Mouse (Mus musculus) frontal cortex, postnatal 25 days (tissue): ENCODE measurements around the gene Tmem135.

Experiments
- DNase-seq, 2 experiments: peaks; one replicate each; pipeline ENCODE4 v3.0.0; 2022; ENCODE audit warnings: low spot score in 2 of 2

The Tmem135 gene

DNA sequence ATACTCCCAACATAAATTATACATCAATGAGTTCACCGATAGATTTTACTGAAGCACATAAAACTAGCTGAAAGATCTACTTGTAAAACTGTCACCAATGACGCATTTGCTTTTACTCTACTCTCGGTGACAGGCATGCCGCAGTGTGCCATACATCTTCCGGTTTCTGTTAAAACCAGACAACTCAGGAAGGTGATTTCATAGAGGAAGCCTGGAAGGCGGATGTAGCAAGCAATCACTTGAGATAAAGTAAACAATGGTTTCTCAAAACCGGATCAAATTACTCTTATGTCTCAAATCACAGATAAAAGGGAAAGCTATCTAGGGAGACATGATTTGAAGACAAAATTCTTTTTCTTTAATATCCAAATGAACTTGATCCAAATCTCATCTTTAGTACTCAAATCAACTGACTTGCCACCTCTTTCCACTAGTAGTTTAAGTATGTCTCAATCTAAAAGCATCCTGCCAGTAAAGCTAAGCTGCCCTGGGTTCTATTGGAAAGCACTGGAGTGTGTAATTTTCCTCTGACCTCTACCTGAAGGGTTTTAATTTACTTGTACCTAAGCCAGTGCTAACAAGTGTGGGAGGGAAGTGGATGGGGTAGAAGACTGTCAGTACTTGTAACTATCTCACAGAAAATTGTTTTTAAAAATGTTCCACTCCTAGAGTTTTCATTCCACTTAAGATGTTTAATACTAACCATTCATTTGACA, 155.7 kb downstream of the Tmem135 start:
- no peak for DNase-seq

DNA sequence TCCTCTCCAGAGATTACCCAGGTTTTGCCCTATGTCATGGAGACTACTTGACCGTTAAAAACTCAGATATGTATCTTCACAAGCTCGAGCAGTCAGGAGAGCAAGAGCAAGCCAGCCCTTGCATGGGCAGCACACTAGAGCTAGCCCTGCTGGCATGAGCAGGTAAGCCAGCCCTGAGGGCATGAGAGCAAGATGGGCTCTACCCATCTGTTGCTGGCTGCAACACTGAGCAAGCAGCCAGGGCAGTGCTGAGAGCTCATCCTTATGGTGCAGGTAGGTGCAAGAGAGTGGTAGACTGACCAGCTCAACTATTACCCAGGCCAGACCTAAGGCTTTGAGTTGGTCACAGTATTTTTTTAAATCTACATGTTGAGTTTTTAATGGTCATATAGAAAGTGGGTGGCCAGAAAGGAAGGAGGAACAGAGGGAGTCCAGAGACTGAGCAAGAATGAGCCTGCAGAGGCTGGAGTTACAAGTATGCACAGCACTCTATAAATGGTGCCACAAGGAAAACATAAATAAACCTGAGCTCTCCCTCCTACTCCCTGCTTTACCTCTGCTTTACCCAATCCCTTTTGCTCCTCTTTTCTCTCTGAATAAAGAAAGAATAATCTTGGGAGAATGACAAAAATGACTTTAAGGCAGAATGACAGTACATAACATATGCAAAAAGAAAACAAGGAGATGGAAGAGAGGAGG, 156.9 kb downstream of the Tmem135 start:
- no peak for DNase-seq

- DNase-seq, result no peak
Measured at GRCm38 (mm10) chr7:89242565-89242964, 161.5 kb downstream of the Tmem135 start.

DNA sequence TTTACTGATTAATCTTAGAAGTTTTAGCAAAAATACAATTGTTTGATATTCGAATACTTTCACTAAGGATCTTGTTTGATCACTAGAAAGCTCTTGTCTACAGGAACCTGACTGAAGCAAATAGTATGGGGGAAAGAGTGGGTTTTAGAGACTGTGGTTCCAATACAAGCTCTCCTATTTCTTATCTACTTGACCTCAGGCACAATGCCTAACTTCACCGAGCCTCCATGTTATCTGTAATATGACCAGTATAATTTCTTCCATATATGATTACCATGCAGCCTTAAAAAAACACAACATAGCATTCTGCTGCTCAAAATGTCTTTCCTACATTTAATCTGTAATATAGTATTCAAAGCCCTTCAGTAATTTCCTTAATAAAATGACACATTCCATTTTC, 161.9 kb downstream of the Tmem135 start:
- no peak for DNase-seq

- DNase-seq, result no peak
Measured at GRCm38 (mm10) chr7:89239592-89239991, 164.4 kb downstream of the Tmem135 start.

- no peak for DNase-seq
Measured at GRCm38 (mm10) chr7:89236592-89236991, 167.4 kb downstream of the Tmem135 start.

DNA sequence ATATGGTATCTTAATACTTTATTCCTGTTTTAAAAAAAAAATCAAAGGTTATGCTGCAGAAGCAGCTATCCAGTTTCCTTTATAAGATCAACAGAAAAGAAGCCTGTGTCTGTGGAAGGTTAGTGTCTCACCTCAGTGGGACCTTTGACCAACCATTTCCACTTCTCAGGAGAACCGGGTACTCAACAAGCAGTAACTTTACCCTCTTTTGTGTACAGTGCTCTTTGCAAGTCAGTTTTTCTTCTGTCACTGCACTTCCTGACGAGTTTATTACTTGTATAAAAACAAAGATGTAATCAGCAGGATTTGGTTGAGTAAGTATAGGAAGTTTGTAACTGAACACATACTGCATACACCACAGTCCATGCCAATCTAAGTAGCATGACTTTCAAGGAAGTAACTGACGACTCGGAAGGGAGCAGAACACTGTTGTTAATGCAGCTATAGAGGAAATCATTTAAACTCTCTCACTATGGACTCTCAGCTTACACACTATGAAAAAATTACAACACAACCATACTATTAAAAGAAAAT, 168.0 kb downstream of the Tmem135 start:
- DNase-seq, result no peak

- DNase-seq, result no peak
Measured at GRCm38 (mm10) chr7:89232499-89233145, 171.4 kb downstream of the Tmem135 start.

DNA sequence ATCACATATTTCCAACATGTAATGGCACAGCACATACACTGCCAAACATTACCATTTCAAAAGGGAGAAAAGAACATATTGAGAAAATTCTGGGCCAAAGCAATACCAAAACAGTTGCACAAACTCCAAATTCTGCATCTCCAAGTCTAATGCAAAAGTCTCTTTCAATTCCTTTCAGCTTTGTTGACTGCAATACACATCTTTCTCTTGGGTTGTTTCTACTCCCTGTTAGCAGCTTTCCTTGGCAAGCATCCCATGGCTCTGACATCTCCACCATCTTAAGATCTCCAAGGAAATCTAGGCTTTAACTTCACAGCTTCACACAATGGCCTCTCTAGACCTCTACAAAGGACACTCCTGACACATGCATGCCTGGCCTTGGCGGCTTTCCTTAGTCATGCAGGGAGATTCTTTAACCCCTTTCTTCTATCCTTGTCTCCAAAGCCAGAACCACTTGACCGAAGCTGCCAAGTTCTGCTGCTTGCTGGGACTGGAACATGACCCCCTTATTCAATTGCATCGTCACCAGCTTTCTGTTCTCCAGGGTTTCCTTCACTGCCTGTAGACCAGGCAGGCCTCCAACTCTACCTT, 172.7 kb downstream of the Tmem135 start:
- DNase-seq, result no peak

GRCm38 (mm10) chr7:89222609-89223008, 181.4 kb downstream of the Tmem135 start:
- DNase-seq, result no peak

- DNase-seq, result no peak
Measured at GRCm38 (mm10) chr7:89216628-89217027, 187.4 kb downstream of the Tmem135 start.

DNA sequence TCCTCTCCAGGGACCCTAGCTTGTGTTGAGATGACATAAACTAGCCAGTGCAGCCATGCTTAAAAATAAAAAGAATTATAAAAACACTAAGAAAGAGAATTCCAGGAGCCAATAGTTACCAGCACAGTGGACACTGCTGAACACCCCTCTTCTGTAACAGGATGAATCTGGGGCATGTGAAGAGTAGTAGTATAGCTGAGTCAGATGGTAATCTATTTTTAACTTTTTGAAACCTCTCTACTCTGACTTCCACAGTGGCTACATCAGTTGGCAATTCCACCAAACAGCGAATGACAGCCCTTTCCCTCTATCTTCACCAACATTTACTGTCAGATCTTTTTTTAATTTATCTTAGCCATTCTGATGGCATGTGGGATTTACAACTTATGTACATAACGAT, 187.9 kb downstream of the Tmem135 start:
- DNase-seq, result no peak

DNA sequence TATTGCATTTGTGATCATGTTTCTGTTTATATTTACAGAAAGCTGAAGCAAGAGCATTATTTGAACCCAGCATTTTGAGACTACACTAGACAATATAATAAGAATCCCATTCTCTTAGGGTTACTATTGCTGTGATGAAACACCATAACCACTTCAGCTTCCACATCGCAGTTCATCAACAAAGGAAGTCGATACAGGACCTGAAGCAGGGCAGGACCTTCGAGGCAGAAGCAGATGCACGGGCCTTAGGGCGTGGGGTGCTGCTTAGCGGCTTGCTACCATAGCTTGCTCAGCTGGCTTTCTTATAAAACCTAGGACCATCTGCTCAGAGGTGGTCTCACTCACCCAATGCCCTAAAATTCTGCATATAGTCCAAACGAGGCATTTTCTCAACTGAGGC, 188.3 kb downstream of the Tmem135 start:
- DNase-seq, result no peak

DNA sequence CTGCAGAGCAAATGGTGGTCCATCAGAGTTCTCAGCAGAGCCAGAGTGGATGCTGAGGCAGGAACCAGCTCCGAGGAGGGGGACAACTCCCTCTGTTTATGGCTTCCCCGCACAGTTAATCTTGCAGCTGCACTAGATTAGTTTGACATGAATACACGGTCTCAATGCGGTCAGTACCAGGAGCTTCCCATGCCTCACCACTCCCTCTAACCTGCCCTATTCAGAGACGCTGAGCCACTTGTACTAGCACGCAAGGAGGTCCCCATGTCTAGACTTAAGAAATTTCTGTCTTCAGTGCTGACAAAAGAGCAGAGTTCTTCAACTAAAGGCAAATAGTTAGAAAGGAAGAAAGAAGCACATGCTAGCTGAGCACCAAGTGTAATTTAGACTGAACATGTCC, 193.5 kb downstream of the Tmem135 start:
- DNase-seq, result no peak

DNA sequence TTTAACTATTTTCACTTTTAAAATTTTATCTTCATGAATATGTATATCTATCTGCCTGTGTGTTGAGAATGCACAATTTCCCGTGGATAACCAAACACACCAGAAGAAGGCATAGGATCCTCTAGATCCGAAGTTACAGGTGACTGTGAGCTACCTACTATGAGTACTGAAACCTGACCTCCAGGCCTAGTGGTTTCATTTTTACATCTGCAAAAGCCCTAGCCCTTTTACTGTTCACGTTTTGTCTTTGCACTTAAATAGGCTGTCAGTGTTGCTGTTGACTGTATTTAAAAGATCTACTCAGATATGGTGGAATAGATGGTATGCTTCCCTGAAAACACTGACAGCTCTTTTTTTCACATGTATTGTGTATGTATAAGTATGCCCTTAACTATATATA, 197.9 kb downstream of the Tmem135 start:
- no peak for DNase-seq

DNA sequence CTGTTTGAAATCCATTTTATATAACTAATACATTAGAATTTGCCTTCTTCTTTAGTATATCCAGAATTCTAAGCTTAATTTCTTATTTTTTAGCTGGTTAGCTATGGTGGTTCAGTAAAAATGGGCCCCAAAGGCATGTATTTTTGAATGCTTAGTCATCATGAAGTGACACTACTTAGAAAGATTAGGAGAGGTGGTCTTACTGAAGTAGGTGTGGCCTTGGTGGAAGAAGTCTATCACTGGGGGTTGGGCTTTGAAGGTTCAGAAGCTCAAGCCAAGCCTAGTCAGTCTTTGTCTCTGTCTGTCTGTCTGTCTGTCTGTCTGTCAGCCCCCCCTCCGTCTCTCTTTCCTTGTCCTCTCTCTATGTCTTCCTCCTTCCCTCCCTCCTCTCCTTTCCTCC, 198.6 kb downstream of the Tmem135 start:
- DNase-seq, result no peak

GRCm38 (mm10) chr7:89203144-89203543, 200.9 kb downstream of the Tmem135 start:
- no peak for DNase-seq

DNA sequence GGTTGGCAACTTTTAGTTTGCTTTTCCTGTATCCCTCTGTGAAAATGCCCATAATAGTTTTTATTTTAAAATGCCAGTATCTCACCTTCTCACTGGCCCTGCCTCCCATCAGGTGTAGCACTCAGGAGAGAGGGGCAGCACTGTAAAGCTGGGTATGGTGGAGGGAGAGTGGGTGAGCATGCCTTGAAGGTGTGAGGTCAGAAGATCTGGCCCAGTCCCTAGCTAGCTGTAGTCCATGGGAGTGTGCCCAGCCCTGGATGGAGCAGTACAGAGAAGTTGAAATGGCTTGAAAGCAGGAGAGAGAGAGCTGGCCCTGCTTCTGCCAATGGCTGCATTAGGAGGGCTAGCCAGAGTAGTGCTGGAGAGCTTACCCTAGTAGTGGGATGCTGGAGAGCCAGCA, 202.1 kb downstream of the Tmem135 start:
- DNase-seq, result no peak

DNA sequence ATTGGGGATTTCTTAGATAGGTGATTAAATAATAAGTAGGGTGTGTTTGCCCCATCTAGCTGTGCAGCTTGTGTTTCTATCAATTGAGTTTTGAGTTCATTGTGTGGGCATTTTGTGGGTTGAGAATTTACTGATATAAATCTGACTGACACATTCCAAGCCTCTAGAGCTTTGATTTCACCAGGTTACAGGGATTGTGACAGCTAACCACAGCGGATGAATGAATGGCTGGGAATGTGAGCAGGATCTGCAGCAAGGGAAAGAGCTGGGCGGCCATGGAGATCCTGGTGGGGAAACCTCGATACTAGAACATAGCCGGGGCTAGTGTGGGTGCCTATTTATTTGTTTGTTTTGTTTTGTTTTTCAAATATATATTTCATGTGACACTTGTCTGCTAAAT, 205.5 kb downstream of the Tmem135 start:
- no peak for DNase-seq

DNA sequence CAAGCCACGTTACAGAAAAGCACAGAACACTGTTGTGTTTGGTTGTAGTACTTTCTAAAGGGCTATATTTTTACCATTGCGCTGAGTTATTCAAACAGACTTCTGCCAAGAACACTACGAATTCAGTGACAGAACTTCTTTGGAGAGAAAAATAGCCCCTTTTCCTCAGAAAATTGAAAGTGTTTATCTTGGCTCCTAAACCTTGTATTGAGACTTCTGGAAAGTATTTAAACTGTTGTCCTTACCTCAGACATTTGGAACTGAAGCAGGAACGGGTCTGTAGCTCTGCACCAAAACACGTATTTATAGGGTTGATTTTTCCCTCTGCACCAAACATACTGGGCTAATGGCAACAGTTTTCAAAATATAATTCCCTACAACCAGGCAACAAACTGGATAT, 210.6 kb downstream of the Tmem135 start:
- no peak for DNase-seq

DNA sequence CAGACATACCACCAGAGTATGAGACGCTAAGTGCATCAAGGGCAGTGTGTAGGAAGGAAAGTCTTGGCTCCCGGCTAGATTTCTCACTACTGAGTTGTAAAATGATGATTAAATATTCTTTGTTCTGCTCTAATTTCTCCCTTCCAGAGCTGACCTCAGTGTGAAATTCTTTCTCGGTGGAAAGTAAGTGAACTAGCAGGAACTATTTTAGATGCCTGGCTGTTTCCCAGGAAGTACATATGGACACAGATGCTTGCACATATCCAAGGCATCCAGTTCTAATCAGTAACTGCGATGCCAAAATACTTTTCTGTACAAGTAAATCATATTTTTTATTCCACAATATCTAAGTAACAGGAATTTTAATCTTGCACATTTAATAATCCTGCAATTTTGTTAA, 220.1 kb downstream of the Tmem135 start:
- DNase-seq, result no peak

DNA sequence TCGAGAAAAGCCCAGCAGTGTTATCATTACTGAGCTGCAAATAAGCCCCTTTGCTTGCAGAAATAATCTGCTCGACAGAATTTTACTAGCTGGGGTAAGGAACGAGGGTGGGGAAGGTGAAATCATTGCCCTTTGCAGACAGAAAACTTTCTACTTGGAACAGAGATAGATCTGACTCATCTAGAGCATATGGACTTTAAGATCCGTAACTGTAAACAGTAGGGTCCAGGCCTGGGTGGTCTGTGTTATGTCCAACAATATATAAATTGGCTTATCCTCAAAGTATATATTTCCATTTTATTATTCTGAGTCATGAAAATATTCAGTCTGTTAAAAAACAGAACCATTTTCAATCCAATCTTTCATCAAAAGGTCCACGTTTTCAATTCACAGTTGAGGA, 221.1 kb downstream of the Tmem135 start:
- no peak for DNase-seq
